Mouse (Mus musculus): ENCODE data around the gene 2310061I04Rik. TPM values are rescaled to one million over a fixed set of nuclear protein-coding genes. Genes with fewer than 3 reads are reported as not detected.
A peak's percentile ranks its signal among the peaks of the same experiment; 100 is the strongest.

Gene 2310061I04Rik
- polyA plus RNA-seq, 1 experiment from 2014 or later: 28.5 TPM

GRCm38 (mm10) chr17:35861198-35861857, 35.9 kb downstream of the 2310061I04Rik start, which contains the start of gene Nrm:
Gene Nrm, plus strand, starts transcription at chr17:35861318.
- peak within 1 kb of the TSS; percentile 74 for H3K9ac ChIP-seq (ENCODE audit: low read length)
- DNase-seq (ENCODE audit: low spot score): peak; percentile 93
- 0% methylated on average over 47 of the region's 47 CpGs for WGBS
- no peaks in the 10 kb centered on the region for H3K27me3 ChIP-seq (ENCODE audit: control insufficient read depth, insufficient read depth, low read length)
- H3K4me1 ChIP-seq (ENCODE audit: control insufficient read depth, insufficient read depth, low read length): no peaks in the 10 kb centered on the region; the same call in 1 of the 2 replicates
- peak within 1 kb of the TSS; percentile 73; the same call in 1 of the 2 replicates for H3K27ac ChIP-seq (ENCODE audit: low read depth, low read length)
- no peaks in the 10 kb centered on the region for H3K9me3 ChIP-seq (ENCODE audit: control insufficient read depth, low read length)
- H3K4me3 ChIP-seq (ENCODE audit: low read depth, low read length): peak within 1 kb of the TSS; percentile 57
- ATAC-seq (ENCODE audit: insufficient read depth, low FRiP score, low TSS enrichment): peak; percentile 86
- peak within 1 kb of the TSS; percentile 57 for H3K4me2 ChIP-seq (ENCODE audit: low read depth)
- 0 out of 2 replicates have a peak, but pooled peaks cover 3% of the 10 kb centered on the region for H3K36me3 ChIP-seq (ENCODE audit: control insufficient read depth, insufficient read depth, low read length)

- peak overlapping the region; percentile 57 for H3K4me3 ChIP-seq (ENCODE audit: low read depth, low read length)
- WGBS: 6% methylated on average over 12 of the region's 12 CpGs
- no peaks in the 10 kb centered on the region for H3K9me3 ChIP-seq (ENCODE audit: control insufficient read depth, low read length)
- ATAC-seq (ENCODE audit: insufficient read depth, low FRiP score, low TSS enrichment) (no peak), DNase-seq (ENCODE audit: low spot score) (no peak)
- H3K27me3 ChIP-seq (ENCODE audit: control insufficient read depth, insufficient read depth, low read length): no peaks in the 10 kb centered on the region
- H3K9ac ChIP-seq (ENCODE audit: low read length): no peak overlapping the region; the same call in 1 of the 2 replicates
- peak overlapping the region; percentile 57 for H3K4me2 ChIP-seq (ENCODE audit: low read depth)
- no peaks in the 10 kb centered on the region; the same call in 1 of the 2 replicates for H3K4me1 ChIP-seq (ENCODE audit: control insufficient read depth, insufficient read depth, low read length)
- H3K27ac ChIP-seq (ENCODE audit: low read depth, low read length): peak overlapping the region; percentile 73; the same call in 1 of the 2 replicates
- 0 out of 2 replicates have a peak, but pooled peaks cover 3% of the 10 kb centered on the region for H3K36me3 ChIP-seq (ENCODE audit: control insufficient read depth, insufficient read depth, low read length)
Measured at GRCm38 (mm10) chr17:35860831-35861197, 36.4 kb downstream of the 2310061I04Rik start.

- DNase-seq (ENCODE audit: low spot score): peak; percentile 6
- no peak for ATAC-seq (ENCODE audit: insufficient read depth, low FRiP score, low TSS enrichment)
- Histone ChIP-seq H3K4me3 (ENCODE audit: low read depth, low read length) (no peak overlapping the region), H3K9ac (ENCODE audit: low read length) (no peak overlapping the region), H3K9me3 (ENCODE audit: control insufficient read depth, low read length) (no peaks in the 10 kb centered on the region), H3K4me2 (ENCODE audit: low read depth) (no peak overlapping the region), H3K27me3 (ENCODE audit: control insufficient read depth, insufficient read depth, low read length) (no peaks in the 10 kb centered on the region), H3K27ac (ENCODE audit: low read depth, low read length) (no peak overlapping the region), H3K4me1 (ENCODE audit: control insufficient read depth, insufficient read depth, low read length) (no peaks in the 10 kb centered on the region), H3K36me3 (ENCODE audit: control insufficient read depth, insufficient read depth, low read length) (0 out of 2 replicates have a peak, but pooled peaks cover 3% of the 10 kb centered on the region)
- WGBS: 69% methylated on average over 2 of the region's 2 CpGs
Measured at GRCm38 (mm10) chr17:35859835-35860234, 37.4 kb downstream of the 2310061I04Rik start.

GRCm38 (mm10) chr17:35859371-35859770, 37.9 kb downstream of the 2310061I04Rik start:
- no peak overlapping the region for H3K4me2 ChIP-seq (ENCODE audit: low read depth)
- no peak overlapping the region for H3K4me3 ChIP-seq (ENCODE audit: low read depth, low read length)
- ATAC-seq (ENCODE audit: insufficient read depth, low FRiP score, low TSS enrichment): no peak
- DNase-seq (ENCODE audit: low spot score): no peak
- H3K27ac ChIP-seq (ENCODE audit: low read depth, low read length): no peak overlapping the region
- WGBS: 87% methylated on average over 1 of the region's 1 CpGs
- no peak overlapping the region for H3K9ac ChIP-seq (ENCODE audit: low read length)
- H3K4me1 ChIP-seq (ENCODE audit: control insufficient read depth, insufficient read depth, low read length): no peaks in the 10 kb centered on the region
- no peaks in the 10 kb centered on the region for H3K27me3 ChIP-seq (ENCODE audit: control insufficient read depth, insufficient read depth, low read length)
- 0 out of 2 replicates have a peak, but pooled peaks cover 3% of the 10 kb centered on the region for H3K36me3 ChIP-seq (ENCODE audit: control insufficient read depth, insufficient read depth, low read length)
- no peaks in the 10 kb centered on the region for H3K9me3 ChIP-seq (ENCODE audit: control insufficient read depth, low read length)

GRCm38 (mm10) chr17:35850974-35851373, 46.3 kb downstream of the 2310061I04Rik start:
- Histone ChIP-seq H3K9me3 (ENCODE audit: control insufficient read depth, low read length) (no peaks in the 10 kb centered on the region), H3K4me3 (ENCODE audit: low read depth, low read length) (no peak overlapping the region), H3K27ac (ENCODE audit: low read depth, low read length) (no peak overlapping the region), H3K4me2 (ENCODE audit: low read depth) (no peak overlapping the region), H3K4me1 (ENCODE audit: control insufficient read depth, insufficient read depth, low read length) (no peaks in the 10 kb centered on the region), H3K9ac (ENCODE audit: low read length) (no peak overlapping the region), H3K27me3 (ENCODE audit: control insufficient read depth, insufficient read depth, low read length) (no peaks in the 10 kb centered on the region), H3K36me3 (ENCODE audit: control insufficient read depth, insufficient read depth, low read length) (peaks cover 29% of the 10 kb centered on the region)
- DNase-seq (ENCODE audit: low spot score): no peak
- WGBS: 87% methylated on average over 3 of the region's 3 CpGs
- ATAC-seq (ENCODE audit: insufficient read depth, low FRiP score, low TSS enrichment): no peak

- Histone ChIP-seq H3K4me3 (ENCODE audit: low read depth, low read length) (no peak overlapping the region), H3K27ac (ENCODE audit: low read depth, low read length) (no peak overlapping the region), H3K9me3 (ENCODE audit: control insufficient read depth, low read length) (no peaks in the 10 kb centered on the region), H3K9ac (ENCODE audit: low read length) (no peak overlapping the region), H3K27me3 (ENCODE audit: control insufficient read depth, insufficient read depth, low read length) (no peaks in the 10 kb centered on the region), H3K4me2 (ENCODE audit: low read depth) (no peak overlapping the region), H3K36me3 (ENCODE audit: control insufficient read depth, insufficient read depth, low read length) (peaks cover 29% of the 10 kb centered on the region), H3K4me1 (ENCODE audit: control insufficient read depth, insufficient read depth, low read length) (no peaks in the 10 kb centered on the region)
- ATAC-seq (ENCODE audit: insufficient read depth, low FRiP score, low TSS enrichment) (no peak), DNase-seq (ENCODE audit: low spot score) (peak; percentile 13)
- WGBS: 75% methylated on average over 1 of the region's 1 CpGs
Measured at GRCm38 (mm10) chr17:35848112-35848511, 49.1 kb downstream of the 2310061I04Rik start.

GRCm38 (mm10) chr17:35843514-35843913, 53.7 kb downstream of the 2310061I04Rik start:
- H3K9ac ChIP-seq (ENCODE audit: low read length): no peak overlapping the region
- DNase-seq (ENCODE audit: low spot score): no peak
- peaks cover 14% of the 10 kb centered on the region for H3K36me3 ChIP-seq (ENCODE audit: control insufficient read depth, insufficient read depth, low read length)
- H3K9me3 ChIP-seq (ENCODE audit: control insufficient read depth, low read length): no peaks in the 10 kb centered on the region
- no peak overlapping the region for H3K4me3 ChIP-seq (ENCODE audit: low read depth, low read length)
- H3K27me3 ChIP-seq (ENCODE audit: control insufficient read depth, insufficient read depth, low read length): no peaks in the 10 kb centered on the region
- 93% methylated on average over 3 of the region's 3 CpGs for WGBS
- no peak for ATAC-seq (ENCODE audit: insufficient read depth, low FRiP score, low TSS enrichment)
- no peak overlapping the region for H3K4me2 ChIP-seq (ENCODE audit: low read depth)
- H3K27ac ChIP-seq (ENCODE audit: low read depth, low read length): no peak overlapping the region
- peaks cover 4% of the 10 kb centered on the region; the same call in 1 of the 2 replicates for H3K4me1 ChIP-seq (ENCODE audit: control insufficient read depth, insufficient read depth, low read length)
